Mouse (Mus musculus): ENCODE data around the gene Setd5. TPM values are rescaled to one million over a fixed set of nuclear protein-coding genes. Genes with fewer than 3 reads are reported as not detected.

The Setd5 gene
- total RNA-seq, 2 experiments from 2014 or later, result 29.4 to 34.4 TPM

GRCm38 (mm10) chr6:113103765-113104164 is 26.6 kb downstream of the Setd5 start:
- peak; percentile 85 for ATAC-seq (replicated peaks; ENCODE audit: low FRiP score, poor library complexity, severe bottlenecking)

- no peak for ATAC-seq (replicated peaks; ENCODE audit: low FRiP score, poor library complexity, severe bottlenecking)
These were observed 32.2 kb downstream of the Setd5 start for GRCm38 (mm10) chr6:113109378-113109777.

GRCm38 (mm10) chr6:113109956-113110355 is 32.8 kb downstream of the Setd5 start:
- ATAC-seq (replicated peaks; ENCODE audit: low FRiP score, poor library complexity, severe bottlenecking), result no peak

DNA sequence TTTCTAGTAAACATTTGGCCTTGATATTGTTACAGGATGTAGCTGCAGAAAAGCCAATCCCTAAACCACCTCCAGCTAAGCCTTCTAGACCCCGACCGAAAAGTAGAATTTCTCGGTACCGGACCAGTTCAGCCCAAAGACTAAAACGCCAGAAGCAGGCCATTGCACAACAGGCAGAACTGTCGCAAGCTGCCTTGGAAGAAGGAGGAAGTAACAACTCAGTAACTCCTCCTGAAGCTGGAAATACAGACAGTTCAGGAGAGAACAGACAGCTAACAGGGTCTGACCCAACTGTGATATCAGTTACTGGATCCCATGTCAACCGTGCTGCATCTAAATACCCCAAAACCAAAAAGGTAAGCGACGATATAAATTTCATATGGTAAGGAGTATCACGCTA is 43.6 kb downstream of the Setd5 start:
- ATAC-seq (replicated peaks; ENCODE audit: low FRiP score, poor library complexity, severe bottlenecking), result no peak

DNA sequence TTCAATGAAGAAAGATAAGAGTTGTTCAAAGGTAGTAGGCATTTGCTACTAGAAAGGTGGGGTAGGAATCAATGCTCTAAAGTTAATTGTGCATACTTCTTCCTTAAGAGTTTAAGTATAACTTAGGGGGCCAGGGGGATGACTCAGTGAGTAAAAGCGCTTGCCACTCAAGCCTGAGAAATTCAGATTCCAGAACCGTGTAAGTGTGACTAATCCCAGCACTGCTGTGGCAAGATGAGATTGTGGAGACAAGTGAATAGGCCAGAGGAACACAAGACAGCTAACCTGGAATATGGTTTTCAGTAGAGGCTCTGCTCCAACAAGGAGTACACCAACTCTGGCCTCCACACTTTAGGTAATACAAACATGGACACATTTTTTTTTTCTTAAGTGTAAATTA is 56.2 kb downstream of the Setd5 start:
- no peak for ATAC-seq (replicated peaks; ENCODE audit: low FRiP score, poor library complexity, severe bottlenecking)

GRCm38 (mm10) chr6:113141389-113142094 is 64.4 kb downstream of the Setd5 start:
- ATAC-seq (replicated peaks; ENCODE audit: low FRiP score, poor library complexity, severe bottlenecking), result no peak

DNA sequence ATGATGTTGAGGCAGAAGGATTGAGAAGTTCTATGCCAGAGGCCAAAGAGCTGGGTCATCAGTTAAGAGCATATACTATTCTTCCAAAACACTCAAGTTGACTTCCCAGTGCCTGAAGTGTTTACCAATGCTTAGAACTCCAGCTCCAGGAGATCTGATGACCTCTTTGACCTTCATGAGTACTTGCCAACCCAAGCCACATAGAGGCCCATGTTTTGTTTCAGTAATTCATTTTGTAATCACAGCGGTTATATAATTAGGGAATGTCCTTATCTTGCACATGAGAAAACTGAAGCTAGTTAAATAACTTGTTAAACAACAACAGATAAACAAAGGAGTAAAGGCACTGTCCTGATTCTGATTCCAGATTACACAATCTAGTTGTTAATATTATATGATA is 67.6 kb downstream of the Setd5 start:
- ATAC-seq (replicated peaks; ENCODE audit: low FRiP score, poor library complexity, severe bottlenecking), result no peak

DNA sequence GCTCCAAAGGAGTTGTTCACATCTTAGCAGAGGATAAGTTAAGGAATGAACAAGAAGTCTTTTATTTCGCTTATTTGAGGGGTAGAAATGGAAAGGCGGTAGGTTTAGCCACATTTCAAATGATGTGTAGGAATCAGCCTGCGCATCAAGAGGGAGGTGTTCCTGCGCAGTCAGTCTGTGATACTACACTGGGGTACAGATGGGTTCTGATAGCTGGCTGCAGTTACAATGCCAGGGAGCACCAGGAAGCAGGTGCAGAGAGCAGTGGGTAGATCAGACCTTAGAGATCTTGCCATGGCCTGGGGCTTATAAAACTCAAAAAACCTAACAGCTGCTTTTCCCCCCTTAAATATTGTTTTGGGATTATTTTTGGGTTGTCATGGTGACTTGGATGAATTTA is 68.1 kb downstream of the Setd5 start:
- no peak for ATAC-seq (replicated peaks; ENCODE audit: low FRiP score, poor library complexity, severe bottlenecking)

GRCm38 (mm10) chr6:113154071-113154470 is 76.9 kb downstream of the Setd5 start:
- ATAC-seq (replicated peaks; ENCODE audit: low FRiP score, poor library complexity, severe bottlenecking), result no peak

DNA sequence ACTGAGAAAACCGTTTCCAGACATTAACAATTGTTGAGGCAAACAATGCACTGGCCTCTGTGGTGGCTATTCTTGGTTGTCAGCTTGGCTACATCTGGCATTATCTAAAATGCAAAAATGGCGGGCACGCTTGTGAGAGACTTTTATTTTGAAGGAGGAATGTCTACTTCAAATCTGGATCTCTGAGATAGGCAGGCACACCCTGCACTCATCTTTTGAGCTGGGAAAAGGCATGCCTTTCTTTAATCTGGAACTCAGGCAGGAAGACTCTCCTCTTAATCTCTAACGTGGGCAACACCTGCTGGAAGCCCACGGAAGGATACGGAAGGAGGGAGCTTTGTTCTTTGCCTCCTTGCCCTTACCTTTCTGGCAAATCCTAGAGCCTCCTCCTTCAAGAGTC is 77.7 kb downstream of the Setd5 start:
- ATAC-seq (replicated peaks; ENCODE audit: low FRiP score, poor library complexity, severe bottlenecking), result no peak

DNA sequence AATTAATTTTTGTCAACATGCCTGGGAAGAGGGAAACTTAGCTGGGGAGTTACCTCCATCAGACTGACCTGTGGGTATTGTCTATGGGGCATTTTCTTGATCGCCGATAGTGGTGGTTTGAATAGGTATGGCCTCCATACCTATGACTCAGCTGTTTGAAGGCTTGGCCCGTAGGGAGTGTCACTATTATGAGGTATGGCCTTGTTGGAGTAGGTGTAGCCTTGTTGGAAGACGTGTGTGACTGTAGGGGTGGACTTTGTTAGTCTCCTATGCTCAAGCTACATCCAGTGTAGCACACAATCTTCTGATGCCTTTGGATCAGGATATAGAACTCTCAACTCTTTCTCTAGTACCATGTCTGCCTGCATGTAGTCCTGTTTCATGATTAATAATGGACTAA is 78.9 kb downstream of the Setd5 start:
- ATAC-seq (replicated peaks; ENCODE audit: low FRiP score, poor library complexity, severe bottlenecking), result no peak

- no peak for ATAC-seq (replicated peaks; ENCODE audit: low FRiP score, poor library complexity, severe bottlenecking)
These were observed 82.9 kb downstream of the Setd5 start for GRCm38 (mm10) chr6:113160106-113160505.

DNA sequence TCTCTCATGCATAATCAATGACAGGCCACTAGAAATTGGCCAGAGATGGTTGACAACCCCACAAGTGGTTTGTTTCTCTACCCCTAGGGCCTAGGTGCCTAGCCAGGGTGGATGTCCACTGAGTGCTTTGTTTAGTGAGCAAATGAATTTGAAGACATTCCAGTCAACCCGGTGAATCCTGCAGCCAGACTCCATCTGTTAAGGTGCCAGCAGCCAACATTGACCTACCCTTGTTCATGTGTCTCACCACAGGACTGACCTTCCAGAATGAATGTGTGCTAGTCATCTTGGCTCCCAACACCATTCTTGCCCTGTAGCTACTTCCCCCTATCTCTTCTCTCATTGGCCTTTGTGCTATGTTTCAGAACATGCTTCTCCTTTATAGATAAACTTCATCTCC is 84.8 kb downstream of the Setd5 start:
- no peak for ATAC-seq (replicated peaks; ENCODE audit: low FRiP score, poor library complexity, severe bottlenecking)

DNA sequence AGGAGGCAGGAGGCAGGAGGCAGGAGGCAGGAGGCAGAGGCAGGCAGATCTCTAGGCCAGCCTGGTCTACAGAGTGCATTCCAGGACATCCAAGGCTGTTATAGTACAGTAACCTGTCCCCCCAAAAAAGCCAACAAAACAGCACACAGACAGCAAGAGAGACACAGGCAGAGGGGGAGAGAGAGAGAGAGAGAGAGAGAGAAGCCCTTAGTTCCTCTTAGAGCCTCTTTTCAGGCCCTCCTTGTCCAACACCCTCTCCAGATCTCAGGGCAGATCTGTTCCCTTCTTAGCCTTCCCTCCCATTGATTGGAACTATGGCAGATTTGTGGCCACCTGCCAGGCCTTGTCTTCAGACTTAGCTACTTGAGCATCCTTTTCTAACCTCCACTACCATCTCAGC is 86.3 kb downstream of the Setd5 start:
- no peak for ATAC-seq (replicated peaks; ENCODE audit: low FRiP score, poor library complexity, severe bottlenecking)

DNA sequence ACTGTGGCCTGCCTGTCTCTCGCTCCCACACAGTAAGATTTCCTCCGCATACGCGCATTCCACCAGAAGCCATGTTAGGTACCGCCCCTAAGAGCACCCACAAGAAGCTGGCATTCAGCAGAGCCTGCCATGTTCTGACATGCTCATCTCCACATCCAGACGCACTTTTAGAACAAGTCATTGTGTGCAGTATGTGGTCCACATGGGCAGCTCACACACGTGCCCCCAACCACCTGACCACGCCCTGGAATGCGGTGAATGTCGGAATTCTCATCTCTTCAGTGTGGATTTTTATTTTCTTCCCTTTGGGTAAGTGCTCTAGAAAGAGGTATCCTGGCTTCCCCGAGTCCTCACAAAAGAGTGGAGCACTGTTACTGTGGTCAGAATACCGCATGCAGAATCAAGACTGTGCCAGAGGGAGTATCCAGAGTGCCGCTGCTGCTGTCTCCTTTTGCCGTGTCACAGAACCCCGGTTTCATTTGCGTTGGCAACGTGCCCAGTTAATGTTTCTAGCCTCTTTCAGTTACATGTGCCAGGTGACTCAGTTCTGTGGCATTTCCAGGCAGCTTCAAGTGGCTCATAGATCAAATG is 89.6 kb downstream of the Setd5 start:
- no peak for ATAC-seq (replicated peaks; ENCODE audit: low FRiP score, poor library complexity, severe bottlenecking)

DNA sequence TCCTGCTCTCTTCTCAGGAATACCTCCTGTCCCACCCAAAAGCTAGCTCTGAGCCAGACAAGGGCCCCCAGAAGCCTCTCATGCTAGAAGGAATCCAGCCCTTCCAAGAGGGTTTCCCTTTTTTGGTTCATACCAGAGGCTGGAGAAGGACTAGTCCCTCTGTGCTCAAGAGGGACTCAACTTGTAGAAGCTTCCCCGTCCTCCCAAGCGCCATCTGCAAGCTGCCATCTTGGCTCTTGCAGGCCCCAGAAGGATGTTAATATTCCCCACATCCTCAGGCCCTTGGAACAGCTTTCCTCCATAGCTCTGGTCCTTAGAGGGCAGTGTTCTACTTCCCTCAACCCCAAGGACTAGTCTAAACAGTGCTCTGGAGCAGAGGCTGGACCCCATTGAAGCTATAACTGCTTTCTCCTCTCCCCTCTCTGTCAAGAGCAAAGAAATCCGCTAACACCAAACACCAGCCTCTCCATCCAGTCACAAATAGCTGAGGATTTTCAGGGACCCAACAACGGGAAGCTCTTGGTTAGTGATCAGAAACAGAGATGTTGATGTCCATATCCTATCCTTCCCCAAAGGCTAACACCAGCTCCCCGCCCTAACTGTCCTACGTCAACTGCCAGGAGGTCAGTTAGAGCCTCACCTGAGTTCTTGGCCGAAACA is 91.3 kb downstream of the Setd5 start:
- ATAC-seq (replicated peaks; ENCODE audit: low FRiP score, poor library complexity, severe bottlenecking), result no peak

GRCm38 (mm10) chr6:113169852-113170251 is 92.7 kb downstream of the Setd5 start:
- no peak for ATAC-seq (replicated peaks; ENCODE audit: low FRiP score, poor library complexity, severe bottlenecking)

DNA sequence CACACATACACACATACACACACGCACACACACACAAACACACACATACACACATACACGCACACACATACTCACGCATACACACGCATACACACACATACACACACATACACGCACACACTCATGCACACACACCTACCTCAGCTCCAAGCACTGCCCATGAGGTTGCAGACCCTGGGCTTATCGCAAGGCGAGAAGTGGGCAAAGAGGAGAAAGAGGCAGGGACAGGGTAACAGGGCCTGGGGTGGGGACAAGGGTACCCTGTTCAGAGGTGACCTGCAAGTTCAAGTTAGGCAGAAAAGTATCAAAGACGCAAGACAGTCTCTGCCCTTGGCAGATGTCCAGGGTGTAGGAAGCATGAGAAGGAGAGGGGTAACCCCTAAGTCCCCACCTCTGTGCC is 93.5 kb downstream of the Setd5 start:
- ATAC-seq (replicated peaks; ENCODE audit: low FRiP score, poor library complexity, severe bottlenecking), result no peak

DNA sequence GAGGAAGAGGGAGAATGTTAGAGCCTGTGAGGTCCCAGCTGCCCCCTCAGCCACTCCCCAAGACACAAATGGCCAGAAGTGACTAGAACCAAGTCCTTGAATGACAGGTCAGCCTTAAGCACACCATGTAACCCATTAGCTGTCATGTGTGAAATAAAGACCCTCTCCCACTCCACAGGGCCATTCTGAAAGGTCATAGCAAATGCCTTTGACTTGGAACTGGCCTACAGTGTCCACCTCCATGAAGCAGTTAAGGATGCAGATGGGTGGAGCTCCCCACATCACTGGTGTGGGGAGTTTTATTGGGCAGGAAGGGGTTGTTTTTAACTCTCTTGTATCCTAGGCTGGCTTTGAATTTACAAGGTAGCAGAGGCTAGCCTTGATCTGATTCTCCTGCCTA is 94.8 kb downstream of the Setd5 start:
- ATAC-seq (replicated peaks; ENCODE audit: low FRiP score, poor library complexity, severe bottlenecking), result 0 out of 2 replicates have a peak, but pooled peaks have one; percentile 7

DNA sequence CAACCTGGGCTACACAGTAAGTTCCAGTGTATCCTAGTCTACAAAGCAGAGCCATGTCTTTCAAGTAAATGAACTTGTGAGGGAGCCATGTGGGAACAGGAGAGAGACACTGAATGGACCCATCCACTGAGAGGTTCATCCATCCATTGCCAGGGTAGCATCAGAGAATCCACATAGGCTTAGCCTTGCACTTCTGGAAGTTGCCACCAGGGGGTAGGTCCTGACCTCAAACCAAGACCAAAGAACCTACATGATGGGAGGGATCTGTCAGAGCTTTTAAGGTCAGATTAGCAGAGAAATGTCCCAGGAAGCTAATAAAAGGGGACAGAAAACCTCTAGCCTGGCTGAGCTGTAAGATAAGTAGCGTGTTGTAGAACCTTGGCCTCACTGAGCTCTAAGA is 95.4 kb downstream of the Setd5 start:
- peak; percentile 83 for ATAC-seq (replicated peaks; ENCODE audit: low FRiP score, poor library complexity, severe bottlenecking)

DNA sequence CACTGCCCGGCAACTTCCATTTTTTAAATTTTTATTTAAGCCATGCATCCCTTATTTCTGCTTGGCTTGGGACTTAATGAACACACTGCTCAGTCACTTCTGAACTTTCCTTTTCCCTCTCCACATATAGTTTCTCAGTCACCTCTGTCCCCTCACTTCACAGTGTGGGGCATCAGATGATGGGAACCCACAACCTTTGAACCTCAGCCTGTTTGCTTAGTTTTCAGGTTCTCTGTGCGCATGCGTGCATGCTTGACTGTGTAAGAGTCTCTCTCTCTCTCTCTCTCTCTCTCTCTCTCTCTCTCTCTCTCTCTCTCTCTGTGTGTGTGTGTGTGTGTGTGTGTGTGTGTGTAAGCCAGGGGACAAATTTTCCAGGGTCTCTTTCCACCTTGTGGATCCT is 98.3 kb downstream of the Setd5 start:
- ATAC-seq (replicated peaks; ENCODE audit: low FRiP score, poor library complexity, severe bottlenecking), result no peak

Data from erythroblast, adult 5-6 weeks (primary cell).